Mouse (Mus musculus) liver, embryonic 14.5 days (tissue): ENCODE results near the gene Senp2.

ENCODE experiments used
- CTCF ChIP-seq: IDR thresholded peaks from 2 replicates; pipeline ENCODE4 v1.5.1; 2016; ENCODE audit warnings: antibody characterized with exemption, low read depth, control low read depth
- EP300 ChIP-seq: IDR thresholded peaks from 2 replicates; pipeline ENCODE4 v1.6.1; 2016; ENCODE audit warnings: antibody characterized with exemption, low read depth

GRCm38 (mm10) chr16:22080125-22080710 is 70.9 kb downstream of the Senp2 start:
- TF ChIP-seq EP300 (no peak), CTCF (no peak)
